Mouse (Mus musculus): ENCODE results near the gene Cox17.

The Cox17 gene

DNA sequence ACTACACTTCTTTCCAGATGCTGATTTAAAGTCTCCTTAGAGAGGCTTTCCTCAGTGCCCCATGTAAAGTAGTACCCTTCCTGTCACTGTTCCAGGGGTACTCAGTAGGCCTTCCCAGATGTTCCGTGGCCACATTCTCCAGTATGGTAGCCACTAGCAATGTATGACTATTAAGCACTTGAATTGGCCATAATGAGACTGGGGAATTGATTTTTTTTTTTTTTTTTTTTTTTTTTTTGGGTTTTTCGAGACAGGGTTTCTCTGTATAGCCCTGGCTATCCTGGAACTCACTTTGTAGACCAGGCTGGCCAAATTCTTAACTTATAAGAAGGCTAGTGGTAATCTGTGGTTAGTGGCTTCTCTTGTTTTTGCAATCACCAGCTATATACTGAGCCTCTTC, 3.1 kb downstream of the Cox17 start:
- DNase-seq, result no peak

DNA sequence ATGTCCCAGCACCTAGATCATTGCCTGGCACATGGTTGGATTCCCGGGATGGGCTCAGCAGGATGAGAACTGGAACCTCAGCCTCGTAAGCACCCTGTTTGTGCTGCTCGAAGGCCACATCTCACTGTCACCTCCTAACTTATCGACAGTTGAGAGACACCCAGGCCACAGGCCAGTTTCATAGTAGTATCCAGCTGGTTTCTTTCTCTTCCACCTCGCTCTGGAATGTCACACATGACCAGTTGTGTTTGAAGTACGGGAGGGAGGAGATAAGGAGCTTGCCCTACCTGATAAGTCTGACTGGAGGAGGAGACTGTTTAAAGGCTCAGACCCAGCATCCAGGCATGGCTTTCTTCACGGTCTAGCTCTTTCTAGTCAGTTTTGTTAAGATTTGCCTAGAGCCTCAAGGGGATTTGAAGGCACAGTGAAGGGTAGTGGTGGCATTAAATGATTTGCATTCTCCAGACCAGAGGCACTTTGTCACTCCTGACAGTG, 3.6 kb downstream of the Cox17 start:
- no peak for DNase-seq

DNA sequence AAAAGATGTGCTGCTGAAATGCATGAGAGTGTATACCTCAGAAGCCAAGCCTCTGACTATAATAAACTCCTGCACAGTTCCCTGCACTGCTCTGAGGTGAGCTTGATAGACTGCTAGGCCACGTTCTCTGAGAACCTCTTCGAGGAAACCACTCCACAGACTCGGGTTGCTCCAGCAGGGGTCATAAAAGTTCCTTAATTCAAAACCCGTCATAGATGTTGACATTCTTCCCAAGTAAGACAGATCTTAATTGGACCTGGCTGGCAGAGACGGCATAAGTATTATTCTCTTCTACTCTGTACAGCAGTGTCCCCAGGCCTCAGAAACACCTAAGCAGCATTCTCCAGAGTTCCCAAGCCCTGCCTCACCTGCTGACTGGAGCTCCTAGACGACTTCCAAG, 4.1 kb downstream of the Cox17 start:
- DNase-seq, result no peak

DNA sequence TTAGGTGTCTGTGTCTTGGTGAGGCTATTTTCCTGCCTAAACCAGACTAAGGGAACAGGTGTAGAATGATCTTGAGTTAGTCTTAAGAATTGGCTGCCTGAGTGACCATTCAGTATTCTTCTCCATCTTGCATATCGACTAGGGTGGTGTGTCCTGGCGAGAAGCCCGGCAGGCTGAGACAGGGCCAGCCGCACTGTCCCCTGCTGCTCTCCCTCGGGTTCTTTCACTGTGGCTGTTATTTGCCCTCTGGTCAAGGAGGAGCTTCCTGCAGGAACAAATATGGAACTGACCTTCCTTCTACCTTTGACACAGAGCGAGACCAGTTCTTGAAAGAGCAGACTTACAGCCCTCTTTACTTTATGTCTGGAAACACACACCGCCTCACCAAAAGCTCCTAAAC, 5.2 kb downstream of the Cox17 start:
- DNase-seq, result no peak

DNA sequence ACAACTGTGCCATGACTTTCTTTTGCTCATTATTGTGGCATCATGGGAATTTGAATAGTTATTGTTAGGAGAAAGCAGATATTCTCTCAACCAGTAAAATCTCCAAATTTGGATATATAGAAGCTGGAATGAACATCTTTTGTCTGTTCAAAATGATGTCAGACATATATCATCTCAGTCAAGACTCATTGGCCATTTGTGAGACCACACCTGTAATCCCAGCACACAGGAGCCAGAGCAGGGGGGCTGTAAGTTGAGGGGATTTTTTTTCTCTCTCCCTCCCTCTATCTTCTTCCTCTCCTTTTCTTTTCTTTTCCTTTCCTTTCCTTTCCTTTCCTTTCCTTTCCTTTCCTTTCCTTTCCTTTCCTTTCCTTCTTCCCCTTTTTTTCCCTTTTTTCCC, 6.1 kb downstream of the Cox17 start:
- no peak for DNase-seq

DNA sequence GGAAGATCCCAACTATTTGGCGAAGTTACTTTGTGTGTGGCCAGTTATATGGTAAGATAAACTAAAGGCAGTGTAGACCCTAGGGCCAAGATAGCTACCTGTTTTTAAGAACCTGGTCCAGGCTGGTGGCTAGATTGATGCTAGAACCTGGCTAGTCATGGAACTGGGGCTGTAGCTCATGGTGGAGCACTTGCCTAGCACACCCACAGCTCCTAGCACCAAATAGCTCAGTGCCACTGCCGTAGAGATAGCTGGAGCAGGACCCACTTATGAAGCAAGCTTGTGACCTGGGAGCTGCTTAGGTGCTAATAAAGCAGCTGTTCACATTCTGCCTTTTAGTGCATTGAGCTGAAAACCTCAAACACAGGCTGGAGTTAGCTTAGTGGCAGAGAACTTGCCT, 6.9 kb downstream of the Cox17 start:
- no peak for DNase-seq

DNA sequence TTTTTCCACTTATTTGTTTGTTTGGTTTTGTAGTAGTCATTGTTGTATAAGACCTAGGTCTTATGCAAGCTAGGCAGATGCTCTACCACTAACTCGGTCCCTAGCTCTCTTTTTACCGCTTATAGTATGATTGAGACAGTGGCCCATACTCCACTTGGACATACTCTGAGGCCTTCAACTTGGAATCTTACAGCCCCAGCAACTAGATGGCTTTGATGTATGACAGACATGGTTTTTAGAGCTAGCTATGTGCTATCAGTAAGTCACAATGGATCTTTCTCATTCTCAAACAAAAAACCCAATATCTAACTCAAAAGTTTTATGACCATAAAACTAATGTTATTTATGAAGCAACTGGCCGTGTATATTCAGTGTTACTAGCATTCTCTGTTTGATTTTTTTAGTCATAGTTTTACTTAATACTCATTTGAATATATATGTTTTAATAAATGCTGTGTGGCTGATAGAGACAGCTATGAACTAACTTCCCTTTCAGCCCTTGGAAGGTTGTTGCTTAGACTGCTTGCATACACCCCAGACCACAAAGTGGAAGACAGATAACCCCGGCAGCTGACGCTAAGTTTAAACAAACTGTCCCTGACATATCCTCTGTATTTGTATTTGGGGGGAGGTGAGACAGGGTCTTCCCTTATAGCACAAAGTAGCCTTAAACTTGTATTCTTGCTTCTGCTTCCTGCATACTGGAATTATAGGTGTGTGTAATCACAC, 7.6 kb downstream of the Cox17 start:
- DNase-seq, result no peak

DNA sequence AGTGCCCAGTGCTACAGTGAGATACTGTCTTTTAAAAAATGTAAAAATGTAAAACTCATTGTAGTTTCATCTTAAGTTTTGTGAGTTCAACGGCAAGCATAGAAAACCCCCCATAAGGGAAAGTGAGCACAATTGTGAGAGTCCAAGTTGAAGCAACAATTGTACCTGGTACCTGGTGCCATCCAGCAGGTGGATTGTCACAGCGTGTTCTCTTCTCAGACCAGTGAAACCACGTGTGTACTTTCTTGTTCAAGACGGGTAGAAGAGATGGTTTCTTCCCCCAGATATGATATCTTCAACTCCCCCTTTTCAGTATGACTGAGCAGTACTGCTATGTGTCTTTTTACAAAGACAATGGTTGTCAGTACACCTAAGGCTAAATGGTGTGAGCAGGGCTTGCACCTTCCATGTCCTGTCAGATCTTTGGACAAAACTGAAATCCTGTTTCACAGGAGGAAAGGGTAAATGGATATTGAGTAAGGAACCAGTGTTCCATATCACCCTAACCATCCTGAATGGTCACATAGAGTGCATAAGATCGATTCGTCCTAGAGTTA, 11.5 kb downstream of the Cox17 start:
- no peak for DNase-seq

DNA sequence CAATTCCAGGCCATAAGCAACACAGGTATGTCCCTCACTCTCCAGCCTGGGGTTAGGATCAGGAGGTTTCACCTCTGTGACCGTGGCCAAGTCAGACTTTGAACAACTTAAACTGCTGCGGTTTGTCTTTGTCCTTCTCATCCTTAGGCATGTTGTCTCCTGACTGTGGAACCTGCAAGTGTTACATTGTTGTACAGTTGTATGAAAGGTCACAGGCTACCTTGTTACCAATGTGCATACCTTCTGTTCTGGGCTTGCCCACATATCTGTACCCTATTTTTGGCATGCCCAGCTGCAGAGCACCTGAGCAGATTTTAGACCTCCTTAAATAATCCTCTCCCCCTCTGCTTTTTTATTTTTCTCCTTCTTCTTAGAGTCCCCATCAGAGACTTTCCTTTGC, 12.4 kb downstream of the Cox17 start:
- DNase-seq, result no peak

DNA sequence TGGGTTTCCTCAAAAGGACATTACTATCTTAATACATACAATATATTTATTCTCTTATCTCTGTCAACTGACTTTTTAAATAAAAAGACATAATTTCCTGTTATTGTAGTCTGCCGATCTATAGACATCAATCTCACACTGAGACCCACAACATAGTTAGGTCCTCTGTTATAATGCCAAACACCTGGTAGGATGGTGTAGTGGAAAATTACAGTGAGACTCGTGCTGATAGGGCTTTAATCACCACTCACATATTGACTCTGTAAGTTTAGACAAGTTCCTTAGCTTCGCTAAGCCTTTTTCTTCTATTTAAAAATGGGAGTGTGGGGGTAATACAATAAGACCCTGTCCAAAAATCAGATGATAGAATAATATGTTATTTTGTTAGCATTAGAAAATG, 13.1 kb downstream of the Cox17 start:
- no peak for DNase-seq

DNA sequence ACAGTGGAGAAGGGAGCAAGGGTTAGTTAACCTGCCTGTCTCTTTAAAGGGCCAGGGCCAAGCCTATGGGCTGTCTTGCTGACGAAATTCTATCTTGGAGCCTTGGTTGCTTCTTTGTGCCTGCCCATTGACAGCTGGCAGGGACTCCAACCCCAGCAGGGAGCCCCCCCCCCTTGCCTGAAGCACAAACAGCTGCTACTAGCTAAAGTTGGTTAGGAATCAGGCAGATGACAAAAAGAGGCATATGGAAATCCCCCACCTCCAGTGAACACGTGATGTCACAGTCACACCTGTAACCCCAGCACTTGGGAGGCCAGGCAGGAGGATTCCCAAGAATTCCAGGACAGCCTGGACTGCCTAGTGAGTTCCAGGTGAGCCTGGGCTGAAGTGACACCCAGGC, 13.5 kb downstream of the Cox17 start:
- no peak for DNase-seq

DNA sequence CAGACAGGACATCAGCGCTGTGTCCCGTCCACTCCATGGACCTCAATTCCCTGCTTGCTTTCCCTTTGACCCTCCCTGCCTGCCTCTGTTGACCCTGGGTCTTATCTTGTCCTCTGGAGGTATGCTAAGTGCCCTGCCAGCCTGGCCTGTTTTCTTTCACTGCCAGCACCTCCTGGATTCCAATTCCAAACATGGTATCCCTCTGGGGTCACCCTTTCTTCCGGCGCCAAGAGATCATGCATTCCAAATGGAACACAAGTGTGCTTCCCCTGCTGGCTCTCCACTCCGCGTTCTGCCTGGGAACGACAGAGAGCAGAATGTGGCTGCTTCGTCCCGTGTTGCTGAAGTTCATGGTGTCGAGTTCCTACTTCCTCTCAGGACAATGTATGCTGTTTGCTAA, 15.1 kb downstream of the Cox17 start, which contains the start of gene Popdc2:
Gene Popdc2 (plus strand): TSS at position 277 of the 400 bp plus-strand sequence.
- no peak for DNase-seq

DNA sequence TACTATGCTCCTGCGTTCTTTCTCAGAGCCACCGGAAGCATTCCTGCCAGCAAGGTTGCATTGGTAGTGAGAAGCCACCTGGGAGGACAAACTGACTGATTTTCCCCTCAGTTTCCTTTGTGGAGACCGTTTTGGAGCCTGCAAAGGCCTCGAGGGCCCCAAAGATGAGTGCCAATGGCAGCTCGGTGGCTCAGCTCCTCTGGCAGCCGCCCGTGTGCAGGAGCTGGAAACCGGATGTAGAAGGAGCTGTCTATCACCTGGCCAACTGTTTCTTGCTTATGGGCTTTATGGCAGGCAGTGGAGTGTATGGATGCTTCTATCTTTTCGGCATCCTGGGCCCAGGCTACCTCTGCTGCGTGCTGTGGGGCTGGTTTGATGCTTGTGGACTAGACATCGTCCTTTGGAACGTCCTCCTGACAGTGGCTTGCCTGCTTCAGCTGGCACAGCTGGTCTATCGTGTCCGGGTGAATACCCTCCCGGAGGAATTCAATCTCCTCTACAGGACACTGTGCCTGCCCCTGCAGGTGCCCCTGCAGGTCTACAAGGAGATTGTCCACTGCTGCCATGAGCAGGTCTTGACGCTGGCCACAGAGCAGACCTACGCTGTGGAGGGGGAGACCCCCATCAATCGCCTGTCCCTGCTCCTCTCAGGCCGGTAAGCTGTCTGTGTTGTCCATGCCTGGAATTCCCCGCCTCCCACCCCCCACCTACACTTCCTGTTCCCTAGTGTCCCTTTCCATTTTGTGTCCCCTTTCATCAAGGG, 15.9 kb downstream of the Cox17 start:
- DNase-seq, result no peak

DNA sequence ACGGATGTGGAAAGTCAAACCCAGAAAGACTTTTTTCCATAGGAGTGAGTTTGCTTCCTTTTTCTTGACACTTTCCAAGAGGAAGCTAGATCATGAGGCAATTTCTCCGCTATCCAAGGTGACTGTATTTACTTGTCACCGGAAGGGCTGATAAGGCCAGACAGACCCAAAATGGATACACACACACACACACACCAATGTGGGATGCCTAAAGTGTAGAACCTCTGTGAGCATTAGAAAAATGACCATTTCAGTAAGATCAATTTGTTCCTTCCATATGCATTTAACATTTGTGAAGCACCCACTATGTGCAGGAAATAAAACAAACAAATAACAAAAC, 16.4 kb downstream of the Cox17 start:
- DNase-seq, result no peak

DNA sequence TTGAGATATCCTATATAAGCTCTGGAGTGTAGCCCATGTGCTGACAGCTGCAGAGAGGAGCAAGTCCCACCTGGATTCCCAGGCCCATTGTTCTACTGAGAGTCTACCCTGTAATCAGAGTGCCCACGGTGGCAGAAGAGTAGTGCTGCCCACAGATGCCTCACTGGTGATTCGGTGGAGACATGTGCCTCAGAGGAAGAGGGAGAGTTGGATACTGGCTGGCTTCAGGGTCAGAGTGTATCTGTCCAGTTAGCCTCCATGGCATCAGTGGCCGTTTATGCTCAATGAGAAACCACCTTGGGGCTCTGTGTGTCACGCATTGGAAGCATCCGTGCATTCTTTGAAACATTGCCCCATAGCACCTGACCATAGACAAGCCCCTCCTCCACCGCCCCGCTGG, 16.9 kb downstream of the Cox17 start:
- no peak for DNase-seq

DNA sequence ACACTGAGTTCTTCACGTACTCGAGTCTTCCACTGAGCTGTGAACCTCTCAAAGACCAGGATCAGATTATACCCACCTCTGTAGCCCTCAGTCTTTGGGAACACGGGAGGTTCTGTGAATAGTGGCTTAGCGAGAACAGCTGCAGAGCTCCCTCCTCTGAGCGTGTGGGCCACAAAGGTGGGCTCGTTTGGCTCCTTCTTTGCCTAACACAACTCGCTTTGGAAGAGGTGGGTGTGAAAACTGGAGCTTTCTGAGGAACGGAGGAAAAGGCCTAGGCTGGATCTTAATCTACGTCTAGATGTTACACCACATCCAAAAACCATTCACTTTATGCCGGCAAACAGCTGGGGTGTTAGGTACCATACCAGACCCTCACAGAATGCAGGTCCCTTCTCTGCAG, 18.6 kb downstream of the Cox17 start:
- DNase-seq, result no peak

DNA sequence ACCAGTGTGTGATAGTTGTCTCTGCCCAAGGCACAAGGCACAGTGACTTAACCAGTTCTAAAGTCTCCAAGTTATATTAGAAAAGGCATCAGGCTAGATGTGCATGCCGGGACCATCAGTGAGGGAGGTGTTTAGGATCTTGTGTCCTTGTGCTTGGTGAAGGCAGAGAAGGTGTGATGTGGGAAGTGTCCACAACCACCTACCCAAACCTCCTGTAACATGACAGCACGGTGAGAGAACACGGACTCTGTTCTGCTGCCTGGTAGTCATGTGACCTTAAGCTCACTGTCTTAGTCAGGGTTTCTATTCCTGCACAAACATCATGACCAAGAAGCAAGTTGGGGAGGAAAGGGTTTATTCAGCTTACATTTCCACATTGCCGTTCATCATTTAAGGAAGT, 19.4 kb downstream of the Cox17 start:
- DNase-seq, result no peak

DNA sequence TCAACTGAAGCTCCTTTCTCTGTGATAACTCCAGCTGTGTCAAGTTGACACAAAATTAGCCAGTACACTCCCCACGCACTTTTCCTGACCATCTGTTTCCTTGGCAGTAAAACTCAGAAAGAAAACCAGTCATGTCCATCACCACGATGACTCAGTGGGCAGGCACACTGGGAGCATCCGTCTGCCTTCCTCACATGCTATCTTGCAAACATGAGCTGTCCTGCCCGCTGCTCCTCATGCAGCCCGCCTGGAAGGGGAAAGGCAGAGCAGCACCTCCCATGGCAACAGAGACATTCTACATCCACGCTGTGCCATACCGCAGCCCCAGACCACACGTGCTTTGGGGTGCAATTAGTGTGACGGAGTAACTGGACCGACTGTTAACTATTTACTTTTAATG, 21.5 kb downstream of the Cox17 start:
- DNase-seq, result no peak

DNA sequence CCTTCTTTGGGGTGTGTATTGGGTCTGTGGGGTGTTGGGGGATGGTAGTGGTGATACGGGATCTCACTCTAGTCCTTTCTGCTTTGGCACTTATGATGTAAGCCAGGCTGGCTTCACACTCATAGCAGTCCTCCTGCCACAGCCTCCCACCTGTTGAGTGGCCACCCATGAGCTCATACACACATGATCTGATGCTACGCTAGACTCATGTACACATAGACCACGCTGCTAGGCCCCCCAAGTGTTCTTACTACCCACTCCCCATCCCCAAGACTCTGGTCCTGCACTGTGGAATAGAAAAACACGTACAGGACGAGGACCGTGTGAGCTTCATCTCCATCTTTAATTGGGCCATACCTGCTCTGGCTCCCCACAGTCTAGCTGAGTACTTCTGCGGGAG, 22.2 kb downstream of the Cox17 start:
- no peak for DNase-seq

DNA sequence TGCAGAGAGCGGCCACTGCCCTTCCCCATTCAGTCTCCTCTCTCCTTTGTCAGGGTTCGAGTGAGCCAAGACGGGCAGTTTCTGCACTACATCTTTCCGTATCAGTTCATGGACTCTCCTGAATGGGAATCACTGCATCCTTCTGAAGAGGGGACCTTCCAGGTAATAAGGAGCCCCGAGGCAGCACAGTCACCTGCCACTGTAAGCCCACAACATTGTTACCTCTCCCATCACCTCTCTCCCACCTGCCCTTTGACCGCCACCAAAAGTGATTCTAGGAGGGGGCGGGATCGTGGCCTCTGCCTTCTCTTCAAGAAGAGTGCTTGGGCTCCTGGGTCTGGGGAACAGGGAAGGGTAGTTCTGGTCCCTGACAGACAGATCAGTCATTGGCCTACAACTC, 22.6 kb downstream of the Cox17 start:
- DNase-seq, result no peak

DNA sequence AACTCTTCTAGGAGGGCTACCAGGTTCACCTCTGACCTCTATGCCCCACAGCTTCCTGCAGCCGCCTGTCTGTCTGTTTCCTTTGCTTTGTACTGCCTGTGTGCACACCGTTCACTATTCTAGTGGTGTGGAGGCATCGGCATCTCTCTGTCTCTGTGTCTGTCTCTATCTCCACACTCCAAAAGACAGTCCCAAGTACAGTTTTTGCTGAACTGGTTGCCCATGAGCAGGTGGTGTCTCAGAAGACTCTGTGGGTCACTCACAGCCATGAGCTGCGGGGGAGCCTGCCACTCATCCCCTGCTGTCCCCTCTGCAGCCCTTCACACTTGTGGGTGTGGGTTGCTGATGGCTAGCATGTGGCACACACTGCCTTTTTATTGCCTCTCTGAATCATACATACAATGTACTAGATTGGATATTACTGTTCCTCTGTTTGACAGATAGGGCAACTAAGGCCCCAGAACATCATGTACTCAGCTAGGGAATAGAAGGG, 23.2 kb downstream of the Cox17 start:
- DNase-seq, result no peak

DNA sequence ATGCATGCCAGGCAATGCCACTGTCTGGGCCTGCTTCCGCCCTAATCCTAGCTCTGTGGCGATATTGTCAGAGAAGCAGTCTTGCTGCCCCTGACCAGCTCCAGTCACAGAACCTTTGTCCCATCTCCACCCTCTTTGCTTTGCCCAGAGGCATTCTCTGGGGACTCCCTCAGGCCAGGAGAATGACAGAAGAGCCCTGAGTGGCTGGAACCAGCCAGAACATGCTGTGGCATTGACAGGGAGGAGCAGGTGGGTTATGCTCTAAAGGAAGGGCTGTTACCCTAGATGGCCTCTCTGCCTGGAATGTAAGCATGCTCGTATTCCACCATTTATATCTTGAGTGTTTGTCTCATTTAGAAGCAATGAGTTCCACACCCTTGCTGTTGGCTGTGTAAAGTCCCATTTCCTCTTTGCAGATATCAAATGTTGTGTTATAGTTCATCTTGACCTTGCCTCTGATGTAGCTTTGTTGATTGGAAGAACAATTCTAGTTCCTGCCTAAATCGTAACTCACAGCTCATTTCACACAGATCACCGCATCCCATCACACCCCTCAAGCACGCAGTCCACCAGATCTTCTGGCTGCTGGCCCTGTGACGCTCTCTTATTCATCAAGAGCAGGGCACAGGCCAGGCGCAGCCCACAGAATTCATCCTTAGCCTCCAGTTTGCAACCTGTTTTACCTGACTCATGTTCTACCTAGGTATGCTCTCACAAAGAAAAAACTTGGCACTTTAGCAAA, 24.0 kb downstream of the Cox17 start:
- no peak for DNase-seq

DNA sequence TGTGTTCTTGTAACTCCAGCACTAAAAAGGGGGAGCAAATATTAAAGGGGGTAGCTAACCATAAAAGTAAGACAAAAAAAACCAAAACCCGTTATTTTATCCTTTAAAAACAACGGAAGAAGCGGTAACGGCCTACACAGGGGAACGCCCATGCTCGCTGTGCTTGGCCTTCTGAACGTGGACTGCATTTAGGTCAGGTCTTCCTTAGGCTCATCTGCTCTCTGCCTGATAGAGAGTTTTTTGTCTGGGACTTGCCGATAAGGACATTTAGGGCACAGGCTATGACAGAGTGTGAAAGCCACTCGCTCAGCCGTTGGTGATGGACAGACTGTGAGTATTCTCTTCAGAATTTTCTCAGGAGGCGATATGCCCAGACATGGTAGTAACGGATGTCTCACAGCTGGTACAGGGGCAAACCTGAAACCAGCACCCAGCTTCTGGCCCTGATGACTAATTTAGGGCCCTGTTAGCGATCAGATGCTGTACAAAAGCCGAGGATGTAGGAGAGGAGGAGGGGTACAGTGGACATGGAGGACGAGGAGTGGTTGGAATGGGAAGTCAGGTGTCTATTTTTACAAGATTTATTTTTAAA, 25.0 kb downstream of the Cox17 start:
- DNase-seq, result no peak
